Mouse (Mus musculus) MN1 (cell line): ENCODE measurements at regions not wholly inside any gene's neighbourhood (a gene's known extent, or its start where the extent isn't known, plus 50 kb on each side); places are given as distances from the start of the nearest gene placed in this dataset.
A peak's percentile ranks its signal among the peaks of the same experiment; 100 is the strongest.

Experiments used
- DNase-seq: peaks from one replicate; pipeline ENCODE4 v3.0.0-alpha.2; 2016; ENCODE audit warnings: low spot score

DNA sequence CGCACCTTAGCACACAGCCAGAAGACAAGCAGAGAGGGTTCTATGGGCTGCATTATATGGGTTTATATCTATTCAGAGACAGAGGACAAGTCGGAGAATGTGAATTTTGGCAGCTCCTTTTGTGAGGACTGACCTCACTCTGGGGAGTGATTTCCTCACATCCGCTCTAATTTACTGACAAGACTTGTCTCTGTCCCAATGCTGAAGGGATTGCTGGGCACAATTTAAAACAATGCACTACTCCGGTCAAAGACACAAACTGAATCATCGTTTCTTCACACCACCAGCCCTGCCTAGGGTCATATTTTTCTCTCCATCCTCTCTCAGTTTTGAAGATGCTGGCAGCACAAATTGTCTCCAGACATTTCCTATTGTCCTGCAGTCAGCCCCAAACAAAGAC lies 438.2 kb upstream of the Gm10131 start:
- DNase-seq, result no peak

DNA sequence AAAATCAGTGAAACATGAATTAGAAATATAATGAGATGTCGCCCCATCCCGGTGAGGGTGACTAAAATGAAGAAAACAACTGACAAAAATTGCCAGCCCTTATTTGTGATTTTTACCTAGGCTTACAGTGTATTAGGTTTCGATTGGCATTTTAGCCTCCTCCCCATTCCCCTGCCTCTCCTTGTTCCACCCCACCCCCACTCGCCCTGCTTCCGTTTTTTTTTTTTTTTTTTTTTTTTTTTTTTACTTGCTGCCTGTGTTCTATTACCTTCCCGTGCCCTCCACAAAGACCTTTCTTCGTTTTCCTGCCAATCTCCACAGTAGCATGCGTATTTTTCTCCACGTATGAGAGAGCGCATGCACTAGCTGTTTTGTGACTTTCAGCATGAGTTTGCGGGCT lies 435.3 kb upstream of the Gm10131 start:
- no peak for DNase-seq

DNA sequence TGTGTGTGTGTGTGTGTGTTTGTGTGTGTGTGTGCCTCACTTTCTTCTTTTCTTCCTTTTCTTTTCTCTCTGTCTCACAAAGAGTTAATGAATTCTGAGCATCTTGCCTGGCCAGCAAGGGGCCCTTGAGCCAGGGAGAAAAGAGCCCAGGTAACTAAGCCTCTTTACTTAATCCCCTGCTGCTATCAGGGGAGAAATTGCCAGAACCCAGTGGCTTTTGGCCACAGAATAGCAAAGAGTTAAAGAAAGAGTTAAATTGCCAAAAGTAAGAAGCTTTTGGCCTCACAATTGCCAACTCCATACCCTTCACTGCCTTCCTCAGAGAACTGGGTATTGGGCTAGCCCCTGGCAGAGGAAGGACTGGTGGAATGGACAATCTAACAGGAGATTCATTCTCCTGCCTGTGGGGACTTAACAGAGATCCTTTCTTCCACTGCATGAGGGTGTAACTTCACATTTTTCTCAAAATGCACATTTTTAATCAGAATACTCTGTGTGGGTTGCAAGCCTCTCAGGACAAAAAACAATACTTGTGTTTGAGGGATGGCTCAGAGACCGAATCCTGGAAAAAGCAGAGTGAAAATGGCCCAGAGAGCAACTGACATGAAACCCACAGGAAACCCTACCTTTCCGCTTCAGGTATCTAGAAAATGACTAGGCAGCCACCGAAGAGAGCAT lies 431.0 kb upstream of the Gm10131 start:
- no peak for DNase-seq

DNA sequence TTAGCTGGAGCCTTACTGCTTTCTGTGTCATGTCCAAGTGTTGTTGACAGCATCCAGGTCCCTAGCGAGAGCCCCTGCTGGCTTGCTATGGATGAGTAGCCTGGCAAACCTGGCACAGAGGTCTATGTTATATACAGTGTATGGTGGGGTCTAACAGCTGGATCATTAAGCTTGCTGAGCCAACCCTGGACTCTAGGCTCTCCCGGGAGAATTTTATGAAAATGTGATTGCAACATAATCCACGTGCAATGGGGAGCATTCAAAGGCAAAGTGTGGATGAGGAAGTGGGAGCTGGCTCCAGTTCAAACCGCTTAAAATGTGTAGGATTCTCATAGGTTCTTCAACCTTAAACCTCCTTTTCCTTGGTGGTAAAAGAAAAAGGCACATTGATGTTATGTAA lies 427.7 kb upstream of the Gm10131 start:
- no peak for DNase-seq

DNA sequence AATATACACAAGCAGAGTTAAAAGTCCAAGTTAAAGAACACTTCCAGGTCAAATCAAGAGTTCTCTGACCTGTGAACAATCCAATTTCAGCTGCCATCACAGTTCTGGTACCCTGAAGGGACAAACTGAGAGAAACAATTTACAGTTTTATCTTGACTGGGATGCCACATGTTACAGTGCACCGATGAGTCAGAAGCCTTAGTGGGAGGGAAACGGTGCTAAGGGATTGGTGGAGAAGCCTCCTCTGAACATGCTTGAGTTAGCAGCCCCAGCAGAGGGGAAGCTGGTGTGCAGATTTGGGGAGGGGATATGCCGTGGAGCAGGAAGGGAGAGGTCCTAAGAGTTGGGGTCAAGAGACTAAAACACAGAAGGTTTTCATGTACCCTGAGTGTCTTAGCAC lies 423.9 kb upstream of the Gm10131 start:
- DNase-seq, result no peak

DNA sequence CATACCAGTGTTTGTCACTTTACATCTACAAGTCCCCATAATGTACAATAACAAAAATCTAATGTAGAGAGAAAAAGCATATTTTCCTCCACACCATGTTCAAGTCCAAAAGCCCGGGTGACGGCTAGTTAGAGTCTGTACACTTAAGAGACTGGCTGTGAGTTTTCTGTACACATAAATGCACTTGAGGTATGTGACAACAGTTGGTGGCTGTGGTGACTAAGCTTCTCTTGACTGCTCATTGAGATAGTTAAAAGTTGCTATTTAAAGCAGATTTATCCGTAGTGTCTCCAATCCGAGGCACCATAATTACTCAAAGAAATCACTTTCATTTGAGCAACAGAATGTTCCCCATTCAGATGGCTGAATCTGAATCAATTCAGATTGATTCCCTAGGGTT lies 421.9 kb upstream of the Gm10131 start:
- no peak for DNase-seq

DNA sequence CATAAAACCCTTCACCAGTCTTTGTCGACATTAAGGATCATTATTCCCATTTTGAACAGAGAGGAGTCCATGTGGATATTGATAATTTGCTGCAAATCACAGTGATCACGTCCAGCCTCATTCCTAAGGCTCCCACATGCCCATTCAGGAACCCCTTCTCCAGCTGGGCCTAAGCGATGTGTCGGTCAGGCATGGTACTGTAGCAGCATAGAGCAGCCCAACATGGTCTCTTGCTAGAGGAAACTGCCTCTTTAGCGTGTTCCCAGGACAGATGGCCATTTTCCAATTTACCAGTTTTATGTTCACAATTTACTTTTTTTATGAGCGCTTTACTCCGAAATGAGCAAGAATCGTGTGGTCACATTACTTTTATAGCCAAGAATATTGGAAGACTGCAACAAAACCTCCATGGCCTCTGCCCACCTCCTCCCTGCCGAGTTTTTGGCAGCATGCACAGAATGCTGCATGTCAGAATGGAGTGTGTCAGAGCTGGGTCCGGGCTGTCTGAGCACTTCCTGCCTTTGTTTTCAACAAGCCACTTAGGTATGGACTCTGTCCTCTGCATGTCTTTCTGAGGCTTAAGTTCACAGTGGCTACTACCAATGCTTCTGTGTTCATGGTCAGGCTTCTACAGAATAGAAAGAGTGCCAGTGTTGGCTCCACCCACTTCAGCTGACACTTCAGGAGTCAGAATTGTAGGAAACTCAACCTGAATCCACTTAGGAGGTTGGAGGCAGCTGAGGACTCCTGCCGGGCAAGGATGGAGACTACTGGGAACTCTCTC lies 419.6 kb upstream of the Gm10131 start:
- DNase-seq, result no peak

DNA sequence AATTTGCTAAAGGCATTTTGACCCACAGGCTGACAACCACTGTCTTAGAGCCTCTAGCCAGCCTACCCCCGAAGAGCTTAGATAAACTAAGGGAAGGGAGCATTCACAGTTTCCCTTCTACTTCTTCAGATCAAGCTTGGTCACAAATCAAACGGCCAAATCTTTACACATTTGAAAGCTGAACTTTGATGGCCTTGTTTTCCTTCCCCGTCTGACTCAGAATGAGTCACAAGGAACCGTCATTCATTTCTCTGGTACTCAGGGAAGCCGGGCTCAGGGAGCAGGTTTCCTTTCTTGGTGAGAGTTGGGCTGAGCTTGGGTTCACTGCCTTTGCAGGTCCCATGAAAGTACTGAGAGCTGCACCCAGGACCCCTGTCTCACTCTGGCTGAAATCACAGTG lies 418.5 kb upstream of the Gm10131 start:
- DNase-seq, result peak; percentile 18

DNA sequence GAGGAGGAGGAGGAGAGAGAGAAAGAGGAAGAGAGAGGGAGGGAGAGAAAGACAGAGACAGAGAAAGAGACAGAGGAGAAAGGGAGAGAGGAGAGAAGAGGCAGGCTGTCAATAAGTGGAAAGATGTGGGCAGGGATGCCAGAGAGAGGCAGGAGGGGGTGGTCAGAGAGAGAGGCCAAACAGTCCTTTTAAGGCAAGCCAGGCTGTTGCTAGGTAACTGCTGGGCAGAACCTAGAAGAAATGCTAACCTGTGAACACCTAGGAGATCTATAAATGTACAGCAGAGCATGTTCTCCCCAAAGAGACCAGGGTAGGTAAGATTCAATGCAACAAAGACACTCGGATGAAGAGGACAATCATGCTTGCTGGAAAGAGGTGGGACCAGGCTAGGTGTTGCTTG lies 417.9 kb upstream of the Gm10131 start:
- no peak for DNase-seq

DNA sequence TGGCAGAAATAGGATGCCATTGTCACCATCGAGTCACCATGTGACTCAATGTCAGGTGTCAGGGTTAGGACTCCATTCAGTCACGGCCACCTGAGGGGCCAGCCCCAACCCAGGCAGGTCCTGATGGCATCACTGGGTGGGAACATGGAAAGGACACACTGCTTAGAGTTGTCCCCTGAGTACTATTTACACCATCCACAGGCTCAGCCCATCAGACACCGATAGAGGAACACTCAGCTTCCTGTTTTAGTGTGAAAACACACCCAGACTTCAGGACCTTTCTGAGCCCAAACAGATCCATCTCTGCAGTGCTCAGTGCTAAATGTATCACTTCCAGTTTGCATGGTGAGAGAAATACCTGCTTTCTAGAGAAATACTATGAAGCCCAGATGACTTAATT lies 416.7 kb upstream of the Gm10131 start:
- no peak for DNase-seq

DNA sequence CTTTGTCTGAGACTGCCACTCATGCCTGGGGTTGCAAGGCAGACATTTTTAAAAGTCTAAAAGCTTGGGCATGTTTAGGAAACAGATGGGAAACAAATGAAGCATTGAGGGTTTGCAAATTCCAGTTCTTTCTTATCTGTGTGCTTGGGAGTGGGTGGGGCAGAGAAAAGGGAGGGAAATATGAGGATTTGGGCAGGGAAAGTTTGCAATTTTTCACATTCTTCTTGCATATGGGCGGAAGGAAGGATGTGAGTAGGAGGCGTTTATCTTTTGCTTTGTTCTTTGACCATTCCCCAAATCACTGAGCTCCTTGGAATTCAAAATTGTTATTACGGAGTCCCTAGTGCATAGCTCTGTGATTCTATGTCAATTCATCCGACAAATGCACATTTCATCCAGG lies 413.7 kb upstream of the Gm10131 start:
- no peak for DNase-seq

DNA sequence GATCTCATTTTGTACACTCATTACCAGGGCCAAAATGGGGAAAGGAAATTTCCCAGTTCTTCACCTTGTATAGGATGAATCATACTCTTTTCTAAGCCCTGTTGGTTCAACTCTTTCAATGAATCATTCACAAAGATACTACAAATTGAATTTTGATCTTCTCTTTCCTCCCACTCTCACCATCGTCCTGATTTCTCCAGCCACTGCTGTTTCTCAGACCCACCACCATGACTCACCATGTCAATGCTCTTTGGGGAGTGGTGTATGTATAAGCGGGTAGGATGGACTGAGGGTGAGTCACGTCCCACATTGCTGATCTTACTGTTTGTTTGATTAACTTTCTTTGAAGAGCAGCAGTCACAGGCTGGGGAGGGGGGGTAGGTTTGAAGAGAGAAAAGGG lies 412.3 kb upstream of the Gm10131 start:
- peak; percentile 63 for DNase-seq

DNA sequence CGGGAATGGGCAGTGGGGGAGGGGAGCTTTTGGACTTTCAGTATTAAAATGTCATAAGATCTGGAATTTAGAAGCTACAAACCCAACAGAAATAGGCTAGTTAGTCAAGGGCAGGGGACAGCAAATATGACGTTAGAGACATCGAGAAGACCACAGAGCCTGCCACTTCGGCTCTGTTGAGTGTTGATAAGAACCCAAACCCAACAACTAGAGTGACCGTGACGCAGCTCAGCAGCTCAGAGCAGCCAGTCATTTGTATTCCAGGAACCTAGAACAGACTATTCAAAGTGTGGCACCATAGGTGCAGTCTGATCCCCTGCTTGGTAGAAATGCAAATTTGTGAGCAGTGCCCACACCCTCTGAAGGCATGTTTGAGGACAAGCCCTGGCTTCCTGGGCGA lies 409.8 kb upstream of the Gm10131 start:
- no peak for DNase-seq

DNA sequence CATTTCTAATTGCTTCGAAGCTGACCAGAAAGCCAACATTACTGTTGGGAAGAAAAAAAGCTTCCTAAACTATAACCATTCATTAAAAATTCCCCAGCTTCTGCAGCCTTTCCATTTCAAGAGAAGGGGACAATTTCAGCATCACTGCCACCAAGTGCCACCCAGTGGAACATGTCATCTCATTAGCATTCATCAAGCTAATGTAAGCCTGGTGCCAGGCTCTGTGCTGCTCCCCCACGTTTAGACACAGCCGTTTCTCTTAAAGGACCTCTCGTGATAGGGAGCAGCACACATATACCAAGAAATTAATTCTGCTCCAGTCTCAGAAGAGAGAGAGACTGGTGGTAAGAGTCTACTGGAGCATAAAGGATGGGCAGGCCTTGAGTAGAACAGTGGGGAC lies 409.1 kb upstream of the Gm10131 start:
- no peak for DNase-seq

DNA sequence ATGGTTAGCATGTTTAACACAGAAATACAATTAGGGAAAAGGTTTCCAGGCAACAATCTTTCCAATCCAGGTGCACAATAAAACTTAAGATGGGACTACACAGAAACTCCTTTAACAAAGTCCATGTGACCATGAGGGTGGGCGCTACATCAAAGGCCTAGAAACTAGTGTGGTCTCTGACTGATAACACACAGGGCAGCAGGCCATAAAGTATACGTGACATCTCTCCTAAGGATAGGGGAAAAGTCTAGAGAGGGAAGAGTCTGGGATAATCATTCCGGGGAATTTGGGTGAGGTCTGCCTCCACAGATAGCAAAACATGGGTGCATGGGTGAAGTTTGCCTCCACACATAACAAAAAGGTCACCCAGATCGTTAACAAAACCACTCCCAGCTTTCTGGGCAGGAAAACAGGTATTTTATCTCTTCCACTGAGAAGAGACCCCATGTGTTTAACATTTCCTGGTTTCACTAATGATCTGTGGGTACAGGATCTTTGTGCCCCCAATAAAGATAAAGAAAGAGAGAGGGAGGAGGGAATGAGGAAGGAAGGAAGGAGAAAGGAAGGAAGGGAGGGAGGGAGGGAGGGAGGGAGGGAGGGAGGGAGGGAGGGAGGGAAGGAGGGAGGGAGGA lies 402.0 kb upstream of the Gm10131 start:
- no peak for DNase-seq

DNA sequence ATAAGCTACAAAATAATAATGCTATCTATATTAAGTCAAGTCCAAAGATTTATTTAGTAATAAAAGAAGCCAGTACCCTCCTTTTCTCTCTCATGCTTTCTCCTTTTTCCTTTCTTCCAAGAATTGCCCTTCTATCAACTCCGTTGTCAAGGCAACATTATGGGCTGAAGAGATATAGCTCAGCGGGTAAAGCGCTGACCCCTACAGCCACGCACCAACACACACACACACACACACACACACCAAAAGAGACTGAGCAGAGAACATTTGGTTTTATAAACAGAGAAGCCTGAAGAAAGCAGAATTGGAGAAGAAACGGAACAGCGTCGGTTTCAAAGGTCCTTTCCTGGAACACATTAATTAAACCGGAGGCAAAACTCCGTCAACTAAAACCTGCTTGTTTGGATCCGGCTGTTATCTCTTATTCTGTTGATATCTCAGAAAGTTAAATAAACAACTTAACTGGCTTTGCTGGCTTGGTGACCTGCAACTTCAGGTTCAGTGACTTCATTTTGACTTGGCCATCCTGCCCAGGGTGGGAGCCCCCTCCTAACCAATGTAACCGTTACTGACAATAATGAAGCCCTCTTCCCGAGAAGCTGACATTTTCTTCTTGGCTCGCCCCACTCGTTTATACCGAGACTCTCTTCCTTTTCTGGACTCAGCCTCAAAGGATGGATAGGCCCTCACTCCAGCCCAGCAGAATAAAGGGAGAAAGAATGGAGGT lies 394.5 kb upstream of the Gm10131 start:
- no peak for DNase-seq

DNA sequence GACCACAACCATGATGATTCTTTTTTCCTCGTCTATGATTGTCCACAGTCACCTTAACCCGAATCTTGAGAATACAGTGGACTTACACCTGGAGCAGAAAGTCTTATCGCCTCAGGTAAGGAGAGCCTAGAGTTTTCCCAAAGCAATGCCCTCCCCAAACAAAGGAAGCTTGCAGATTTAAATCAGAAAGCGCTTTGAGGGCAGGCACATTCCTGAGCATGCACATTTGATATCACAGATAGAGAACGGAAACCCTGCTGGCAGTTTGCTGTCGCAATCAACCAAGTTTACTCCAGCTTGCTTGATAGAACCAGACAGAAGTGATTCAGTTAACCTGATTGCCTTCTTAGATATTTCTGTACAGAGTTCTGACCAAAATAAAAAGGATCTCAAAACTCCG lies 393.6 kb upstream of the Gm10131 start:
- no peak for DNase-seq

DNA sequence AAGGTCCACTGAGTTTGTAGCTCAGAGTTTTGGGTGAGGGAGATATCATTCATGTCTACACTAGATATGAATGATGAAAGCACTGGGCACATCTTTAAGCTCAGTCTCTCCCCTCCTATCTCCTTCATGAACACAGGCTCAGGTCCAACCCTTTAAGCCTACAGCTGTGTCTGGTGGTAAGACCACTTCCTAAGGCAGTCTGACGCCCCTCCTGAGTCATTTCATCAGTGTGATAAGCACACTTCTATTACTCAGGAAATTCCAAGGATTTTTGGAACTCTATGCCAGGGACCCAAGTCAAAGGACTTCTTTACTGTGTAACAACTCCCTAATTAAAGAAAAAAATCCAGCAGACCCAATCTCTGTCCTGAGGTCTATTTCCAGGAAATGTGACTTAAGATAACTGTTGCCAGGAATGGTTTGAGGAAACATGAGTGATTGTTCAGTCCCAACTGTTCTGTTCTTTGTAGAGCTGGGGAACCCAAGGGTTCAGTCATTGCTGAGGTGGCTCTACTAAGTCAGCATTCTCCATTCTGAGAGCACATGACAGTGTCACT lies 391.1 kb upstream of the Gm10131 start:
- no peak for DNase-seq

DNA sequence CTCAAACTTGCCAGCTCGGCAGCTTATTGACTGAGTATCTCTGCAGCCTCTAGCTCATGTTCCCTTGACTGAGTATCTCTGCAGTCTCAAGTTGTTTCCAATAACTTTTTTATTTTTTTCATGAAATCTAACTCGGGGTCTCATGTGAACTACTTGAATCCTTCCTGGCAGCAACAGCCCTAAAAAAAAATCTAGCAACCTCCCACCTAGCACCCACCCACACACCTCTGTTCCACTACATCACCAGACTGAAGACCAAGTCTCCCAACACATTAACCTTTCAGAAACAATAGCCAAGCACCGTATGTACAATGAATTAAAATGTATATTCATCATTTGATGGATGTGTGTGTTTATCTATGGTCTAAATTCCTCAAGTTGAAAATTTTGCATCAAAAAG lies 387.7 kb upstream of the Gm10131 start:
- no peak for DNase-seq

DNA sequence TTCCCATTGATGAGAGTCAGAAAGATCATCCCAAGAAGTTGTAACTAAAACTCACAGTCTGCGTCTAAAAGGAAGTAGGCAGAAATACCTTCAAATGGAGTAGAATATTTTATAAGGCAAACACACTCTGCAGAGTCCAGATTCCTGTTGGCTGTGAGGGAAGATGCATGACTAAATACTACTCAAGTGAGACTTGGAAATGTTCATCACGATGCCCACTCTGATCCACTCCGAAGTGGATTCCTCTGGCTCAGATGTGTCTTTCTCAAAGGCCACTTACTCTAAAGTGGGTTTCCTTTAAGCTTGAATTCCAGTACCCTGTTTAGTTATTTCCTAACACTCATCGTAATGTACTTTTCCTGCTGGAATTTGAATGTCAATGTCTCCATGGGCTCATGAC lies 385.2 kb upstream of the Gm10131 start:
- DNase-seq, result no peak

DNA sequence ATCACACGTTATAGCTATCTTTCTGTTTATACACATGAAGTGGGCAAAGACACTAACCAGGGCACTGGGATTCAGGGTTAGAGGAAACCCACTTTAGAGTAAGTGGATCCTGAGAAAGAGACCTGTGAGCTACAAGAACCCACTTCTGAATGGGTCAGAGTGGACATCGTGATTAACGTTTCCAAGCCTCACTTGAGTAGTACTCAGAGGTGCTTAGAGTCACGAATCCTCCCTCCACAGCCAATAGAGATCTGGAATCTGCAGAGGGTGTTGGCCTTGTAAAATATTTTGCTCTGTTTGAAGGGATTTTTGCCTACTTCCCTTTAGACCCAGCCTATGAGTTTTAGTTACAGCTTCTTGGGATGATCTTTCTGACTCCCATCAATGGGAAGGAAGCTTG lies 384.4 kb upstream of the Gm10131 start:
- no peak for DNase-seq

DNA sequence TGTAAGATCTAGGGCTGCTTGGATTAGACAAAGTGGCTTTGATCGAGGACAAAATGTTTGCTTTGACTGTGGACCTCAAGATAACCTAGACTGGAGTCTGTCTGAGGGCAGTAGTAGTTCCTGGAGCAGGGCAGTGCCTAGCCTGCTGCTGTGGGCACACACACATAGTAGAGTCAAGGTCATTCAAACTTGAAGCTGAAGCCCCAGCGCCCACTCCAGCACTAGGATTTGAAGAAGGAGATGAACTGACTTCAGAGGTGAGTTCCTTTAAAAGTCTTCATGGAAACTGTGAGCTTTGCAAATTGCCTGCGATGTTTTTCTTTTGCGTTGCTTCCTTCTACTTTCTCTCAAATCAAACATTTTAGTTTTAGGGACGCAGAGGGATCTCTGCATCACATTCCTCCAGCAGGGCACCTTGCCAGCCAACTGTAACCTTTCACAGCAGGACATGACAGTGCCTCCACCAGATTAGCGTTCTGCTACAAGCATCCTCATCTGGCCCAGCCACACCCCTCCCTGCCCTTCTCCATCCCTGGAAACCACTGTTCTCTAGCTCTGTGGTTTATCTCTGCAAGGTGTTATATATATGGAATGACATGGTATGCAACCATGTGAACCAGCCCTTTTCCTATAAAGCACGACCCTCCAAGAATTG lies 377.3 kb upstream of the Gm10131 start:
- DNase-seq, result peak; percentile 53
